Mouse (Mus musculus): Measurements from ENCODE around the gene Spin2-ps6. TPM values are rescaled to one million over a fixed set of nuclear protein-coding genes. Genes with fewer than 3 reads are reported as not detected.
"Not testable (repeated sequence)": the region's sequence is repeated elsewhere in the genome, so short reads cannot be mapped to it uniquely, and the experiment has no call there.

Spin2-ps6 gene
- polyA plus RNA-seq (2016; fragmentation: Nextera tagmentation; extraction: Ambion mirVana) = not detected in 2 replicates

- not testable (repeated sequence) for H3K27me3 ChIP-seq (replicated peaks); H3K4me3 ChIP-seq; H3K9me3 ChIP-seq; H3K4me2 ChIP-seq (replicated peaks); H3K27ac ChIP-seq; H3K36me3 ChIP-seq; H3K9ac ChIP-seq; H3K4me1 ChIP-seq; ATAC-seq (ENCODE audit: low FRiP score, low read depth)
- 80% methylated on average over 2 of the region's 3 CpGs for WGBS
Observed at GRCm38 (mm10) chrX:33234569-33234968, at the start of gene Spin2-ps6. Gene Spin2-ps6, plus strand, starts transcription at chrX:33234869.

Other genes starting within 250 kb of the Spin2-ps6 start
- not detected in 2 replicates for gene Btbd35f12, start 78.5 kb downstream of the Spin2-ps6 start, polyA plus RNA-seq (2016; fragmentation: Nextera tagmentation; extraction: Ambion mirVana)